Comparison of ENCODE assay signal across 21 mouse cellular contexts in genomic region chr17:78619981-78620380, GRCm38 (mm10).
"Had no signal": no experiment of that assay in that cellular context is flagged by ENCODE, and none has a peak within 500 bp of the region (broad histone marks: within the 10 kb centered on the region; RNA-seq: fewer than 3 reads in every experiment).

No protein-coding gene starts in this region.

- H3K4me1 ChIP-seq: heart, embryonic 13.5 days; heart, embryonic 15.5 days; hindbrain, embryonic 13.5 days; hindbrain, embryonic 15.5 days; limb, embryonic 13.5 days; limb, embryonic 15.5 days; liver, embryonic 13.5 days had no signal

- H3K9me3 ChIP-seq: heart, embryonic 13.5 days; heart, embryonic 15.5 days; hindbrain, embryonic 15.5 days; kidney, embryonic 15.5 days; limb, embryonic 13.5 days; limb, embryonic 15.5 days; liver, embryonic 13.5 days had no signal

- H3K4me3 ChIP-seq: heart, embryonic 13.5 days; heart, embryonic 15.5 days; hindbrain, embryonic 13.5 days; hindbrain, embryonic 15.5 days; kidney, embryonic 15.5 days; limb, embryonic 13.5 days; limb, embryonic 15.5 days; liver, embryonic 13.5 days had no signal

- H3K27me3 ChIP-seq: heart, embryonic 13.5 days; heart, embryonic 15.5 days; hindbrain, embryonic 13.5 days; hindbrain, embryonic 15.5 days; kidney, embryonic 15.5 days; limb, embryonic 13.5 days; limb, embryonic 15.5 days; liver, embryonic 13.5 days had no signal

- H3K36me3 ChIP-seq: heart, embryonic 13.5 days; heart, embryonic 15.5 days; hindbrain, embryonic 15.5 days; kidney, embryonic 15.5 days; limb, embryonic 13.5 days; limb, embryonic 15.5 days; liver, embryonic 13.5 days had no signal

- H3K27ac ChIP-seq: heart, embryonic 13.5 days; heart, embryonic 15.5 days; hindbrain, embryonic 13.5 days; hindbrain, embryonic 15.5 days; hindbrain, postnatal 0 days; kidney, embryonic 15.5 days; kidney, postnatal 0 days; limb, embryonic 13.5 days; limb, embryonic 15.5 days; liver, embryonic 13.5 days had no signal

- DNase-seq: gastrocnemius, postnatal 14 days; gastrocnemius, postnatal 36 days; heart, postnatal 14 days; heart, postnatal 36 days; kidney, adult 11 months; kidney, adult 2 months; kidney, adult 9 months; kidney, postnatal 14 days; layer of hippocampus, adult 9-11 months; layer of hippocampus, postnatal 36 days; left cerebral cortex, postnatal 4 days; liver, embryonic 13.5 days had no signal
